Mouse (Mus musculus) limb, embryonic 10.5 days (tissue): ENCODE measurements around the gene Gramd1c. TPM values are rescaled to one million over a fixed set of nuclear protein-coding genes. Genes with fewer than 3 reads are reported as not detected.
A peak's percentile ranks its signal among the peaks of the same experiment; 100 is the strongest.

ENCODE experiments used
- DNase-seq: peaks from one replicate; pipeline ENCODE4 v3.0.0-alpha.2; 2017; ENCODE audit warnings: low spot score
- H3K27ac ChIP-seq: fragments of 300-500 bp; sonication (generic); 2 replicates; pipeline ENCODE4 v1.5.1; 2016; ENCODE audit warnings: mild to moderate bottlenecking
- H3K27me3 ChIP-seq: fragments of 300-500 bp; sonication (generic); 2 replicates; pipeline ENCODE4 v1.6.1; 2016; ENCODE audit warnings: low read depth, mild to moderate bottlenecking; ENCODE audit not compliant: poor library complexity, severe bottlenecking
- H3K36me3 ChIP-seq: fragments of 300-500 bp; sonication (generic); 2 replicates; pipeline ENCODE4 v1.6.1; 2016; ENCODE audit warnings: mild to moderate bottlenecking, moderate library complexity
- H3K4me1 ChIP-seq: fragments of 300-500 bp; sonication (generic); 2 replicates; pipeline ENCODE4 v1.6.1; 2016
- H3K4me3 ChIP-seq: fragments of 300-500 bp; sonication (generic); 2 replicates; pipeline ENCODE4 v1.5.1; 2016; ENCODE audit warnings: mild to moderate bottlenecking, moderate library complexity
- H3K9me3 ChIP-seq: fragments of 300-500 bp; sonication (generic); replicated peaks from 2 replicates; pipeline ENCODE4 v1.6.1; 2016; ENCODE audit warnings: mild to moderate bottlenecking
- WGBS: fragments of 180-500 bp; shearing (Covaris S2); methylation state at CpG from one replicate; pipeline ENCODE4 v1.1.7; 2016; 5-methylcytosine and 5-hydroxymethylcytosine counted together
- polyA plus RNA-seq: library from polyadenylated mRNA; unstranded; fragments of >200 nt; fragmentation: Nextera tagmentation; extraction: Ambion mirVana; gene quantifications from 2 replicates; pipeline ENCODE4 v1.2.1, GENCODE M21; 2016

Gramd1c gene
- polyA plus RNA-seq, 1 experiment from 2014 or later: 6.3 TPM

- H3K4me1 ChIP-seq: peaks cover 28% of the 10 kb centered on the region
- WGBS: 29% methylated on average over 6 of the region's 6 CpGs
- no peak overlapping the region for H3K4me3 ChIP-seq
- no peaks in the 10 kb centered on the region for H3K27me3 ChIP-seq
- no peaks in the 10 kb centered on the region for H3K9me3 ChIP-seq
- no peaks in the 10 kb centered on the region for H3K36me3 ChIP-seq
- peak overlapping the region; percentile 66; the same call in 1 of the 2 replicates for H3K27ac ChIP-seq
- peak; percentile 44 for DNase-seq
Observed at GRCm38 (mm10) chr16:44053265-44053664, 9.9 kb downstream of the Gramd1c start.

- H3K36me3 ChIP-seq: no peaks in the 10 kb centered on the region
- H3K27me3 ChIP-seq: no peaks in the 10 kb centered on the region
- DNase-seq: no peak
- H3K9me3 ChIP-seq: no peaks in the 10 kb centered on the region
- H3K27ac ChIP-seq: peak overlapping the region; percentile 31; the same call in 1 of the 2 replicates
- H3K4me3 ChIP-seq: no peak overlapping the region
- WGBS: 89% methylated on average over 6 of the region's 6 CpGs
- H3K4me1 ChIP-seq: peaks cover 26% of the 10 kb centered on the region
Observed at GRCm38 (mm10) chr16:44052390-44052789, 10.8 kb downstream of the Gramd1c start.

- Histone ChIP-seq H3K27ac (no peak overlapping the region), H3K4me1 (peaks cover 26% of the 10 kb centered on the region), H3K36me3 (no peaks in the 10 kb centered on the region), H3K9me3 (no peaks in the 10 kb centered on the region), H3K27me3 (no peaks in the 10 kb centered on the region), H3K4me3 (no peak overlapping the region)
- no peak for DNase-seq
- WGBS: 86% methylated on average over 5 of the region's 5 CpGs
Observed at GRCm38 (mm10) chr16:44050139-44050538, 13.0 kb downstream of the Gramd1c start.

GRCm38 (mm10) chr16:44039112-44039511, 24.0 kb downstream of the Gramd1c start:
- Histone ChIP-seq H3K27me3 (no peaks in the 10 kb centered on the region), H3K9me3 (no peaks in the 10 kb centered on the region), H3K36me3 (no peaks in the 10 kb centered on the region), H3K4me1 (peaks cover 5% of the 10 kb centered on the region), H3K4me3 (no peak overlapping the region), H3K27ac (no peak overlapping the region)
- DNase-seq: no peak
- 82% methylated on average over 4 of the region's 4 CpGs for WGBS

- 77% methylated on average over 3 of the region's 3 CpGs for WGBS
- peaks cover 5% of the 10 kb centered on the region for H3K4me1 ChIP-seq
- no peak for DNase-seq
- H3K36me3 ChIP-seq: no peaks in the 10 kb centered on the region
- H3K9me3 ChIP-seq: no peaks in the 10 kb centered on the region
- H3K27ac ChIP-seq: no peak overlapping the region
- H3K4me3 ChIP-seq: no peak overlapping the region
- H3K27me3 ChIP-seq: no peaks in the 10 kb centered on the region
Observed at GRCm38 (mm10) chr16:44035221-44035620, 27.9 kb downstream of the Gramd1c start.

- Histone ChIP-seq H3K4me3 (no peak overlapping the region), H3K9me3 (no peaks in the 10 kb centered on the region), H3K36me3 (no peaks in the 10 kb centered on the region), H3K27ac (no peak overlapping the region), H3K27me3 (no peaks in the 10 kb centered on the region), H3K4me1 (peaks cover 5% of the 10 kb centered on the region)
- 90% methylated on average over 5 of the region's 5 CpGs for WGBS
- no peak for DNase-seq
Observed at GRCm38 (mm10) chr16:44033365-44033764, 29.8 kb downstream of the Gramd1c start.

GRCm38 (mm10) chr16:44029273-44029672, 33.9 kb downstream of the Gramd1c start:
- 74% methylated on average over 2 of the region's 2 CpGs for WGBS
- Histone ChIP-seq H3K4me1 (0 out of 2 replicates have a peak, but pooled peaks cover 3% of the 10 kb centered on the region), H3K27ac (no peak overlapping the region), H3K27me3 (no peaks in the 10 kb centered on the region), H3K36me3 (no peaks in the 10 kb centered on the region), H3K9me3 (no peaks in the 10 kb centered on the region), H3K4me3 (no peak overlapping the region)
- no peak for DNase-seq

GRCm38 (mm10) chr16:44026822-44027221, 36.3 kb downstream of the Gramd1c start:
- H3K9me3 ChIP-seq: no peaks in the 10 kb centered on the region
- H3K4me1 ChIP-seq: 0 out of 2 replicates have a peak, but pooled peaks cover 3% of the 10 kb centered on the region
- H3K36me3 ChIP-seq: no peaks in the 10 kb centered on the region
- H3K27ac ChIP-seq: no peak overlapping the region
- no peaks in the 10 kb centered on the region for H3K27me3 ChIP-seq
- WGBS: 89% methylated on average over 9 of the region's 9 CpGs
- H3K4me3 ChIP-seq: no peak overlapping the region
- DNase-seq: no peak

- no peak for DNase-seq
- 77% methylated on average over 6 of the region's 6 CpGs for WGBS
- no peaks in the 10 kb centered on the region for H3K9me3 ChIP-seq
- no peaks in the 10 kb centered on the region for H3K27me3 ChIP-seq
- H3K36me3 ChIP-seq: no peaks in the 10 kb centered on the region
- 0 out of 2 replicates have a peak, but pooled peaks cover 3% of the 10 kb centered on the region for H3K4me1 ChIP-seq
- H3K27ac ChIP-seq: no peak overlapping the region
- no peak overlapping the region for H3K4me3 ChIP-seq
Observed at GRCm38 (mm10) chr16:44026210-44026609, 36.9 kb downstream of the Gramd1c start.

GRCm38 (mm10) chr16:44018986-44019548, 44.1 kb downstream of the Gramd1c start:
- no peaks in the 10 kb centered on the region for H3K27me3 ChIP-seq
- H3K4me3 ChIP-seq: no peak overlapping the region
- H3K4me1 ChIP-seq: no peaks in the 10 kb centered on the region
- no peaks in the 10 kb centered on the region for H3K36me3 ChIP-seq
- DNase-seq: no peak
- H3K27ac ChIP-seq: no peak overlapping the region
- WGBS: 81% methylated on average over 2 of the region's 2 CpGs
- H3K9me3 ChIP-seq: no peaks in the 10 kb centered on the region

- DNase-seq: no peak
- Histone ChIP-seq H3K27me3 (no peaks in the 10 kb centered on the region), H3K27ac (no peak overlapping the region), H3K4me1 (no peaks in the 10 kb centered on the region), H3K9me3 (no peaks in the 10 kb centered on the region), H3K36me3 (no peaks in the 10 kb centered on the region), H3K4me3 (no peak overlapping the region)
- 58% methylated on average over 7 of the region's 7 CpGs for WGBS
Observed at GRCm38 (mm10) chr16:44018372-44018771, 44.8 kb downstream of the Gramd1c start.

GRCm38 (mm10) chr16:44017707-44018106, 45.4 kb downstream of the Gramd1c start:
- Histone ChIP-seq H3K27me3 (no peaks in the 10 kb centered on the region), H3K4me1 (no peaks in the 10 kb centered on the region), H3K27ac (no peak overlapping the region), H3K9me3 (no peaks in the 10 kb centered on the region), H3K36me3 (no peaks in the 10 kb centered on the region), H3K4me3 (no peak overlapping the region)
- DNase-seq: no peak
- WGBS: 83% methylated on average over 4 of the region's 4 CpGs

GRCm38 (mm10) chr16:44016164-44016563, 47.0 kb downstream of the Gramd1c start:
- 6% methylated on average over 11 of the region's 11 CpGs for WGBS
- peak overlapping the region; percentile 15; the same call in 1 of the 2 replicates for H3K4me3 ChIP-seq

More at GRCm38 (mm10) chr16:44016164-44016563, 47.0 kb downstream of the Gramd1c start:
- DNase-seq: no peak
- no peak overlapping the region for H3K27ac ChIP-seq
- H3K36me3 ChIP-seq: no peaks in the 10 kb centered on the region
- H3K27me3 ChIP-seq: no peaks in the 10 kb centered on the region
- no peaks in the 10 kb centered on the region for H3K9me3 ChIP-seq
- H3K4me1 ChIP-seq: no peaks in the 10 kb centered on the region
